Mouse (Mus musculus): ENCODE measurements around the gene Tril.

The Tril gene

DNA sequence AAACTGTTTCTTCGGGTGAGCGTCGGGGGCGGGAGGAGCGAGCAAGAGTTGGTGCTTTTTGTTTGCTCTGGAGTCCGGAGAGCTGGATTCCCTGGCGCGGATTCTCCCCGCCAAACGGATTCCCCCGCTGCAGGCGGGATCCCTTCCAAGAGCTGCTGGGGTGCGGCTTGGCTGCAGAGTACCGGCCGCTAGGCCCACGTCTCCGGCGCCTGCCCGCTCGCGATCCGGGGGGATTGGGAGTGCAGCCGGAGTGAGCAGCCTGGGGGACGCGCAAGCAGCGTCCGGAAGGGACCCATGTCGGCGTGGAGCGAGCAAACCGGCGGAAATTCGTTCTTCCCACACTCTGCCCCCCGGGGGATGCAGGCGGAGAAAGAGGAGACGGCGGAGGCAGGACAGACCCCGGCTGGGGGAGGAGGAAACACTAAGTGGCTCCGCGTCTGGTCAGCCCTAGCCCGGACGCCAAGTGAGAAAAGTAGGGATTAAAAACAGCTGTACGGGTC lies at the start of gene Tril:
Tril (minus strand) TSS at position 345 of the 500 bp plus-strand sequence.
- DNase-seq (ENCODE audit: low read depth, low spot score) = no peak

DNA sequence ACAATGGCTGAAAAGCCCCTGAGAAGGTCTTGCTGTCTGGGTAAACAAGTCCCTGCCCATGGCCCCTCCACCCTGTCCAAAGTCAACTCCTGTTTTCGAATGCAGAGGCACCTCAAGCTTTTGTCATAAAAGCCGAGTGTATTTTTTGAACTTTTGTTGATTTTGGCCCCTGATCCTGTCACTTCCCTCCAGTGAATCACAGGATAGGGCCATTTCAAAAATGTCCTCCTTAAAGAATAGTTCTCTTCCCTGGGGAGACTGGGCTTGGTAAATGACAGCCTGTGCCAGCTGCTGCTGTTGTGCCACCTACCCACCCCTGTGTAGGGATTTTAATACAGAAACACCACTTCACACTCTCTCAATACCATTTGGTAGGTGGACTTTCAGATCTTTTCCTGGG lies 42.4 kb upstream of the Tril start:
- DNase-seq (ENCODE audit: low read depth, low spot score) = no peak

DNA sequence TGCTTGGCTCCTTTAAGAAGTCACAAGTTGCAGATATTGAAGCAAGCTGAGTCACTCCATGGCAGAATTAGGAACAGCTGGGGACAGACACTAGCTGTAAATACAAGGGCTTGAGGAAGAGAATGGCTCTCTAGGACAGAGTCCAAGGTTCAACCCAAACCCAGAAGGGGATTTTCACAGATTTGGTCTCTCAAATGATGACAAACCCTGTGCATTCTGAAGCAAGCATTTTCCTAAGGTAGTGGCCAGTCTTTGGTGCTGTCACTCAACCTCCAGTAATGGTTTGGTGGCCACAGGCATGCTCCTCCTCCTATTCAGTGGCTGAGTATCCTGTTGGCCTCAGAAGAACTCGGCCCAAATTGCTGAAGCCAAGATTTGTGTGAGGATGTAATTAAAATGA lies 38.5 kb upstream of the Tril start:
- DNase-seq (ENCODE audit: low read depth, low spot score) = no peak

DNA sequence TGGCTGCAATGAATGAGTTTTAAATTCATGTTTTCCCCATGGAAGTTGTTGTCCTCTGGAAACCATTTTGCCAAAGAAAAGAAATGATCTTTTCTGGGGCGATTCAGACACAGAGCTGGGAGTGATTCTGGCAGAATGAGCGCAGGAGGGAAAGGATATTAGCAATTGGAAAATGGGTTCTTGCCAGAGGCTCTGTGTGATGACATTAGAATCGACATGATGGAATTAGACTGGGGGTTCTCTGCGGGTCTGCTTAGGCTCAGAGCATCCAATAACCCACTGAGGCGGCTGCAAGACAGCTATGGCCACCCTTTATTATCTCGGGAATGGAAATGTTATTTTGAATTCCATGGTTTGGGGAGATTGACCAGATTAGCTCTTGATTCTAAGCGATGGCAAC lies 37.2 kb upstream of the Tril start:
- no peak for DNase-seq (ENCODE audit: low read depth, low spot score)

DNA sequence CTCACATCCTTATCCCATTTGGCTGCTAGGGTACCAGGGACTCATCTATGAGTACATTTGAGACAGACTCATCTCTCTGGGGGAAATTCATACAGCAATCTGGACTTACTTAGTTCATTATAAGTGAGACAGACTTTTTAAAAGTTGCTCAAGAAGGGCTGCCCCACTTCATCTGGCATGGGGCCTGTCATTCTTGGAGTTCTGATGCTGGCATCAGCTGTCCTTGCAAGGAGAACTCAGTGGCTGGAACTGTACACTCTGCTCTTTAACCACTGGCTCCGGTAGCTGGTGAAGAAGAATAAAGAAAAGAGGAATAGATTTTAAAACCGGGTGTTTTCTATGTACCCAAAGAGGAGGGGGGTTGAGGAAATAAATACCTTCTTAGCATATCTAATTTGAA lies 36.1 kb upstream of the Tril start:
- no peak for DNase-seq (ENCODE audit: low read depth, low spot score)

DNA sequence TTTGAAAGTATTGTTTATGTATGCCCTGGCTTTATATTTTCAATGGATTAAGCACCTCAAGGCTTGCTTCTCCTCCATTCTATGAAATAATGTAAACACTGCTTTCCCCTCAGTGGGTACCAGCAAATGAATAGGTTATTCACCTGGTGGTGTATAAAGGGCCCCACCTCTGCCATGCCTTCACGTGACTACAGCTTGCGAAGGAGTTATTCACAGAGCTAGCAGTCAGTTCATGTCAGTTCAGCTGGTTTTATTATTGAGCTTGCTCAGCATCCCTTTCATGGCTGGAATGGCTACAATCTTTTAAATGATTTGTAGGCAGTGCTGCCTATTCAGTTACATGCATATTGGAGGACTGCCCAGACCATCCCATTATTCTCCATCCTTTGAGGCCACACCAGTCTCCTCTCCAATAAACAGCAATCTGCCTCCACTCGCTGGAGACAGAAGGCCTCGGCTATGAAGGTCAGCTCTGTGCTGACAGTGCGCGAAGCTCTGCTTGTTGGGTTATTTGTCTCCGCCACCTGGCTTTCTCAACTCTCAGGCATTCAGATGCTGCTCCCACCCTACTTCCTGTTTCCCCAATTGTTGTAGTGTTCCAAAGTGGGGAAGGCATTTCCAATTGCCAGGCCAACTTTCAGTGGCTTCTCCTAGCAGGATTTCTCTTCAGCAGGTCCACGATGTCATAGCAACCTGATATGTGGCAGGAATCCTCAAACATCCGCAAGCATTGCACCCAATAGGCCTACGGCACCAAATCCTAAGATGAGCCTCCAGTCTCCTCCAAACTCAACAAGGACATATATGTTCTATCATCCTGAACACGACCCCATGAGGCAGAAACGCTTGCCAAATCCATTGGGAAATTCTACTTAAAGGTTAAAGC lies 34.6 kb upstream of the Tril start:
- DNase-seq (ENCODE audit: low read depth, low spot score) = no peak

DNA sequence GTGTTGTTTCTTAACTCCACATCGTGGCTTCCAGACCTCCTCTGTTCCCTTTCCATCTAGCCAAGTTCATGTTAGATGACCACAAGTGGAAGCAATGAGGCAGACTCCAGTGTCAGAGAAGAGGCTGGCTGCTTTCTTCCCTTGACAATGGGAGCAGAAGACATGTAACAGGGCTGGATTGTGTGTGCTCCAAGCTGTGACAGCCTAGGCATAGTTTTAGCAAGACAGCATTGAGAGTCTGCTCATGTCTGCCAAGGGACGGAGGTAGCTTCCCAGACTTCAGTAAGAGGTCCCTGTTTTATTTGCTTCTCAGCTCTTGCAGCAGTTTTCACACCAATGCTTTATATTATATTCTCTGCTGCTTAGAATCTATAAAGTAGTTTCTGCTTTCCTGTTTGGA lies 33.6 kb upstream of the Tril start:
- no peak for DNase-seq (ENCODE audit: low read depth, low spot score)

DNA sequence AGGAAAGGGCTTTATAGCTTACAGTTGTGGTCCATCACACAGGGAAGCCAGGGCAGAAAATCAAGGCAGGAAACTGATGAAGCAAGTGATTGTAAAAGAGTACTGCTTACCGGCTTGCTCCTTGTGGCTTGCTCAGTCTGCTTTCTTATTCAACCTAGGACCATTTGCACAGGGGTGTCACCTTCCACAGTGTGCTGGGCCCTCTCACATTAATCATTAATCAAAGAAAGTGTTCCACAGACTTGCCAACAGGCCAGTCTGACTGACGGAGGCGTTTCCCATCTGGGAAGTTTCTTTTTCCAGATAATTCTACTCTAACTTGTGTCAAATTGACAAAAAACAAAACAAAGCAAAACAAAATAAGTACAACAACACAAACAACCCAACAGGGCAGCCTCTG lies 32.9 kb upstream of the Tril start:
- no peak for DNase-seq (ENCODE audit: low read depth, low spot score)

DNA sequence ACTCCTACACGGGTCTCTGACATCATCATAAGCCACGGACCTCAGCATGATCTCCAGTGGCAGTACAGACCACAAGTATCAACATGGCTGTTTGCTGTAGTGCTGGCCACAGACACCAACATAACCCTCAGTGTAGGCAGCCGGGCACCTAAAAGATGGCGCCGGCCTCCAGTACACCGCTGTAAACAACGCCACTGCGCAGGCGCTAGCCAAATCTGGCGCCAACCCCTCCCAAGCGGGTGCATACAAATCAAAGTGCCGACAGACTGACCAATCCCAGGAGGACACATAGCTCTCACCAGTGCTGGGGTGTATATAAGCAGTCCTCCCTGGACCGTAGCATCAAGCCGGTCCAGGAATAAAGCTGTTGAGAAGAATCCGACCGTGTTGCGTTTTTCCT lies 24.0 kb upstream of the Tril start:
- DNase-seq (ENCODE audit: low read depth, low spot score) = no peak

DNA sequence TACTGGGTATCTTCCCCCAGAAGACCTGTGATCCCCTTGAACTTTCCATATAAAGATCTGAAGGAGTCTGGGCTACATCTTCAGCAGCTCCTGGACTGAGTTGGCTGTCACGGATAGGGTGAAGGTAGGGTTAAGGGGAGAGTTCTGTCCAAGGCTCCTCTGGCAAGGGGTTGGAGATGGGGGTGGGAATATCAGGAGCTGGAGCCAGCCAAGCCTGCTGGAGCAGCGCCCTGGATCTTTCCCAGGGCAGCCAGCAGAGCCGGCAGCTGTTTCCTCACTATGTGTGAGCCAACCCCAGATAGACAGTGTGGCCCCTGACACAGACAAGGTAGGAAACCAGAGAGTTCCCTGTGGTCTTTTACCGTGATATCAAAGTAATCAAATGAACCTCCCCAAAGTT lies 4.6 kb upstream of the Tril start:
- no peak for DNase-seq (ENCODE audit: low read depth, low spot score)

DNA sequence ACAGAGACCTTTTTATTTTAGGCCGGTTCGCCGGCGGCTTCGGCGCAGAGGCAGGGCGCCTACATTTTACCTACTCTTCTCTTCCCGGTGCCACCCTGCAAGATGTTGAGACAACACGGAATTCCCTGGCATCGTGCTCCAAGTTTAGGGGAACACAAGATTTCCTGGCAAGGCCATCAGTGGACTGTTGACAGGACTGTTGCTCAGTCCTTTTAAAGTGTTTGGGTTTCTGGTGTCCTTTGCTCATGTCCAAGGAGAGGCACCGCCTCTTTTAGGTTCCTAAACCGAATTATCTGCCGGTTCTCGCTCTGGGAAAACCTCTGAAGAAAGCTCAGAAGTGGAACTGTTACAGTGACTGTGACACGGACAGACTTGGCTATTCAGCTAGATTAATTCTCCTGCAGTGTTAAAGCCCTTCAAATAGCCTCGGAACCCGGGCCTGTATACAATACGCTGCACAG lies 441 bp upstream of the Tril start:
- DNase-seq (ENCODE audit: low read depth, low spot score) = no peak

DNA sequence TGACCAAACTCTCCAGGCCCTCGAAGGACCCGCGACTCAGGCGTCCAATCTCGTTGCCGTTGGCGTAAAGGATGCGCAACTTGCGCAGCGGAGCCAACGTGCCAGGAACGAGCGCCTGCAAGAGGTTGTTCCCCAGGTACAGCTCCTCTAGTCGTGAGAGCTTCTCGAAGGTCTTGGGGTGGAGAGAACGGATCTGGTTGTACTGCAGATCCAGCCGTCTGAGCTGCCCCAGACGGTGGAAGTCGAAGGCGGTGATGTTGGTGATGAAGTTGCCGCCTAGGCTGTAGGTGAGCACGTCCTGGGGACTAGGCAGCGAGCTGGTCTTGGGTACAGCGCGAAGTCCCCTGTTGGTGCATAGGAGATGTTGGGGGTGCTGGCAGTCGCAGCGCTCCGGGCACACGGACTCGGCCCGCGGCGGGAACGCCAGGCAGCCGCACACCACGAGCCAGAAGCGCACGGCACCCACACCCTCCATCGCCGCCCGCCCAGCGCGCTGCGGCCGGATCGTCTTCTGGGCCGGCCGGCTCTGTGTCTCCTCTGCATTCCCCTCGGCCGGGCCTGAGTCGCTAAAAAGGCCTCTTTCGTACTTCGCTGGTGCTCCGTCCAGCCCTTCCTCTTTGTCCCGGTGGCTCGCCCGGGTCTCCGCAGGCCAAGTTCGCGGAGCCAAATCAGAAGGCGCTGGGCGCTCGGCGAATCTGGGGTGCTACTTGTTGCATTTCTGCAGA lies 707 bp downstream of the Tril start:
- DNase-seq (ENCODE audit: low read depth, low spot score) = no peak

DNA sequence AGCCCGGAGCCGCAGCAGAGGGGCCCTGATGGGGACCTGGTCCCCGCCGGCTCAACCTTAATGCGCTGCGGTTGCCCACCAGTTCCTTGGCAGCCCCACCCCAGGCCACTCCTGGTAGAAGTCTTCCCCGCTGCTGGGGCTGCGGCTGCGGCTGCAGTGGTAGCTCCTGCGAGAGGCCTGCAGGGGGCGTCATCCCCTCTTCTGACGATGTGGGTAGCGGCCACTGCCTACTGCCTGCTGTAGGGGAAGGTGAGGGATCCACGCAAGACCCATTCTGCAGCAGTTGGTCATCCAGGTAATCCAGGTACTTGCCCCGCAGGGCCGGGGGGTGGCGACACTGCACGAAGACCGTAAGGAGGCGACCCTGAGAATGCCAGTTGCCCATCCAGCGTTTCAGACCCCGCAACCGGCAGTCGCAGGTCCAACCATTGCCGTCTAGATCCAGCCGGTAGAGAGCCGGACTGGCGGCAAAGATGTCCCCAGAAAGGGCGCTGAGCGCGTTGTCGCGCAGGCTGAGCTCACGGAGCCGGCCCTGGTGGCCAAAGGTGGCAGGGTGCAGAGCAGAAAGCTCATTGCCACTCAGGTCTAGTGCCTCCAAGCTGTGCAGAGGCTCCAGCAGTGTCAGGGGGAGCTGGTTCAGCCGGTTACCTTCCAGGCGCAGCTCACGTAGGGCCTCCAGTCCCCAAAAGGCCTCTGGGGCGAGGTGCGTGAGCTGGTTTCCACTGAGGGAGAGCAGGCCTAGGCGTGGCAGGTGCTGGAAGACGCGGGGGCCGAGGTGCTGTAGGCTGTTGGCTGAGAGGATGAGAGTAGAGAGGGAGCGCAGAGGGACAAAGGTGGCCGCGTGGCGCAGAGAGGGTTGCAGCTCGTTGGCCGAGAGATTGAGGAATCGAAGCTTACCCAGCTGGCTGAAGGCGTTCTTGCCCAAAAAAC lies 1.6 kb downstream of the Tril start:
- DNase-seq (ENCODE audit: low read depth, low spot score) = no peak

DNA sequence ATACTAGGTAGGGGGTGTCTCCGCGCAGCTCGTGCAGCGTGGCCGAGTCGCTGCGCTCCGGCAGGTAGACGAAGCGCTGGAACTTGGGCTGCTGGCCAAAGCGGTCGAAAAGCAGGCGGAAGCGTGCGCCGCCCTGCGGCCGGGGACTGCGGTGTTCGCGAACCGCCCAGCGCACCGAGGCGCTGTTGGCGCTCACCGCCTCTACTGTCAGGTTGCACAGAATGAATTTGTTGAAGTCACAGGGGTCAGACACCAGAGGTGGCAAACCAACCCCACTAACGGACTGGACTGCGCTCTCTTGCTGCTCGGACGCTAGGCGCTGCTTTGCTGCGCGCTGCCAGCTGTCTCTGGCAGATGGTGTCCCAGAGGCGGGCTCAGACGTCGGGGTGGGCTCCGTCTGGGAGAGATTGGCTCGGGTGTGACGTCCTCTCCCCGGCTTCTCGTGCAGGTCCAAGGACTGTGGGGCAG lies 2.3 kb downstream of the Tril start:
- DNase-seq (ENCODE audit: low read depth, low spot score) = no peak

DNA sequence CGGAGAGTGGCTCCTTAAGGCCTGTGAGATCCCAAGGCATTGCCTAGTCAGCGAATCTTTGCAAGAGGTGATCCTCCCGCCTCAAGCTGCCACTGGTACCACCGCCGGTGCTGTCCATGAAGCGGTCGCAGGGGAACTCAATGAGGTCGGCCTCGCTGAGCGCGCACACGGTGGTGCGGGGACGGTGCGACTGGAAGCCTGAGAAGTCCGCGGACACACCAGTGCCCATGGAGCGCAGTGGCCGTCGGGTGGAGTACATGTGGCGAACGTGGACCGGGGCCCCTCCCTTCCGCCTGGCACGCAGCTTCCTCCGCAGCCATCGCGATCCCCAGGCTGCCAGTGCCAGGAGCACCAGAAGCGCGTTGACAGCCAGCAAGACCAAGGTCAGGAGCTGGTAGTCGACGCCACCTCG lies 2.9 kb downstream of the Tril start:
- no peak for DNase-seq (ENCODE audit: low read depth, low spot score)

DNA sequence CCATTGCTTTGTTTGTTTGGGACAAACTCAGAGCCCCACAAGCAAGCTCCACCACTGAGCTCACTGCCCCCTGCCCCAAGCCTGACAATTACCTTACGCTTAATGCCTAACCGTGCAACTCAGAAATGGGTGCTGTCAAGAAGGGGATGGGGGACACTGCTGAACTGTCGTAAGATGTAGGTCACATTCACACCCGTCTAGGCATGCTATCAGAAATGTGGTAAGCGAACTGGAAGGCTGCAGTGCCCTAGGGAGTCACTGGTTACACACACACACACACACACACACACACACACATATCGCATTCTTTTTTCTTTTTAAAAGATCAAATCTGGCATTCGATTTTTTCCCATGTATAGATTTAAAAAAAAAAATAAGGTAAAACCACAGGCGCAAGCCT lies 4.0 kb downstream of the Tril start:
- no peak for DNase-seq (ENCODE audit: low read depth, low spot score)

DNA sequence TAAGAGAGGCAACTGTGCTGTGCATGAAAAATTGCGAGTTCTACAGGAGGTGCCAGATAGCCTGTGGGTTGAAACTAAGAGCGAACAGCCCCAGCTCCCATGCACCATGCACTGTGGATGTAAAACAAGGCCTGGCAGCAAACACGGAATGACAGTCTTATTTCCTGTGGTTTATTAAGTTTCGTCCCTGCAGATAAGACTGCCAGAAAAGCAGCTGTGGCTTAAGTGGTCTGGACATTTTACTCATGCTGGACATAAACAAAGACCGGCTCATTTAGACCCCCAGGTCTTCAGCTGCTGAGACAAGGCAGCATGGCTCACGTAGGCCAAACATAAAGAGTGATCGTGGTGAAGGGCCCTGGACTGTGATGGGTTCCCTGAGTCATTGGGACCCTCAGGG lies 4.9 kb downstream of the Tril start:
- no peak for DNase-seq (ENCODE audit: low read depth, low spot score)

DNA sequence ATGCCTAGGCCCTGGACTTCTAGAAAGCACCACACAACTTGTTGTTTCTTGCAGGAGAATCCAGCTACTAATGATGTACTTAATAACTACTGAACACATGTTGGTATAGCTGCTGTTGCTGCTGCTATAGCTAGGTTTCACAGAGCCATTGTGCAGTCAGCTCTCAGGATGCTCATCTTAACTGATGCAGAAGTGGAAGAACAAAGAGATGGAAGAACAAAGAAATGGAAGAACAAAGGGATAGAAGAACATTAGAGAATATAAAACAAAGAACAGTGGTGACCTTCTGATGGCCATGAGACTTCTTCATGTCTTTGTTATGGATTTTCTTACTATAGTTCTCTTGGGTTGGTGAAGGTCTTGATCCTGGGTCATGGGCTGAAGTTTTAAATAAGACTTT lies 6.4 kb downstream of the Tril start:
- DNase-seq (ENCODE audit: low read depth, low spot score) = no peak

DNA sequence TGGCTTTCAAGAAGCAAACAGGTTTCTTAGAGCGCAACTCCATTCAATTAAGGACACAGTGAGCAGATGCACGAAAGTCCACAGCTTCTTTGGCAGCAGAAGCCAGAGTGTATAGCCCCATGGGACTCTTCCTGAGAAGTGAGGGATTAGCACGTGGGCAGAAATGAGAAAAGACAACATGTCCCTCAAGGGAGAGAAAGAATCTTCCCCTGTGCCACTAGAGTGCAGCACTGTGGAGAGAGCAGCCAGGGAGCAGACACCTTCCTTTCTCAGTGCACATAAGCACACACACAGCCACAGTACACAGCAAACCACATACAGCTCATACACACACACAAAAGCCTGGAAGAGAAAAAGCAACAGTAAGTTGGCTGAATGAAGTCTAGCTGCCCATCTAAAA lies 8.4 kb downstream of the Tril start:
- DNase-seq (ENCODE audit: low read depth, low spot score) = no peak

DNA sequence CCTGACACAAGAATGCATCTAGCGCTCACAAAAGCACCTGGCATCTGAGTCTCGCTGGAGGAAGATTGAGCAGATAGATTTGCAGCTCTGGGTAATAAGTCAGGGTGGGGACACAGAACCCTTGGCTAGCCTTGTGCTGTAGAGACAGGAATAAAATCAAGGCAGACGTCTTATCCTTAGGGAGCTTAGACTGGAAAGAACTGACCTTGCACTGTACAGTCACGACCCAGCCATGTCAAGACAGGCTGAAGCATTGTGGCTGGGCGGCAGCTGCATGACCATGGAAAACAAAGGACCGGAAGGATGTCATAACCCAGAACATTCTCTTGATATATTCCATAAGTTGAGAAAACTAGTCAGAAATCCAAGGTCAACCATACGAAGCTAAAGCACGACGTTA lies 11.8 kb downstream of the Tril start:
- no peak for DNase-seq (ENCODE audit: low read depth, low spot score)

DNA sequence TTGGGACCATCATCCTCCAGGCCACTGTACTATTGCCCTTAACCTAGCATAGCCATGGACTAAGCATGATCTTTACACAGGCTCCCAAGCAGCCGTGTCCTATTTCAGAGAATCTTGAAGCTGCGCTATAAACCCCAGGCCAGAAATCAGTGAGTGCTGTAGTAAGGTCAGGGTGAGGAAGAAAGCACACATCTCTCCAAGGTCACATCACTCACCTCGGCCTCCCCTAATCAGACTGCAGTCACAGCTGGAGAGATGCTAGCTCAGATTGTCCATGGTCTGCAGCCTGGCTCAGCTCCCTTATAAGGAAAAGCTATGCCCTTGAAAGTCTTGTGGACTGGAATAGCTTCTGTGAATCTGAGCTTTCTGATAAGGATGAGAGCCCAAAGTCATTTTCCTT lies 13.4 kb downstream of the Tril start:
- DNase-seq (ENCODE audit: low read depth, low spot score) = no peak

DNA sequence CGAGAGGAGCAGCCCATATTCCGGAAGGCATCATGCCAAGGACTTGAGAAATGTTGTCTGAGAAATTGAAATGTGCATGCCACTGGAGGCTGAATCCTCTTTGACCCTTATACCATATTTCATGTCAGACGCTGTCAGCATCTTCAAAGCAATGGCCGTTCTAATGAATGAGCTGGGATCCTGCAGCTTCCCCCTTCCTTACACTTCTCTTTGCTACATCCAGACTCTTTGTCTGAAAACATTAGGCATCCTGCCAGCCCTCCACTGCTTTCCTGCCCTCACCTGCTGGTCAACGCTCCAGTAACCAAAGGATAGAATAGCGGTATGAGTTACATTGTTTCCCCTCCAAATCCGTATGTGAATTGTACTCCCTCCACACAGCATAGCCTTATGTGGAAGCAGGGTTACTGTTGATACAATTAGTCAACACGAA lies 14.0 kb downstream of the Tril start:
- no peak for DNase-seq (ENCODE audit: low read depth, low spot score)

All from A20 (cell line).